Mouse (Mus musculus): ENCODE measurements around the gene Cby3. TPM values are rescaled to one million over a fixed set of nuclear protein-coding genes. Genes with fewer than 3 reads are reported as not detected.
A peak's percentile ranks its signal among the peaks of the same experiment; 100 is the strongest.

The Cby3 gene
- polyA plus RNA-seq, 1 experiment from 2014 or later: 0.78 TPM

GRCm38 (mm10) chr11:50367531-50367930 lies 13.3 kb downstream of the Cby3 start:
- Histone ChIP-seq H3K36me3 (no peaks in the 10 kb centered on the region), H3K9ac (no peak overlapping the region), H3K4me3 (replicated peaks) (no peak overlapping the region), H3K27me3 (no peaks in the 10 kb centered on the region), H3K9me3 (replicated peaks) (no peaks in the 10 kb centered on the region), H3K4me1 (peaks cover 10% of the 10 kb centered on the region), H3K27ac (no peak overlapping the region), H3K4me2 (no peak overlapping the region)
- ATAC-seq (replicated peaks; ENCODE audit: low FRiP score): no peak
- WGBS: 91% methylated on average over 9 of the region's 9 CpGs

GRCm38 (mm10) chr11:50369360-50369911 lies 15.2 kb downstream of the Cby3 start:
- ATAC-seq (replicated peaks; ENCODE audit: low FRiP score): no peak
- Histone ChIP-seq H3K27me3 (no peaks in the 10 kb centered on the region), H3K27ac (no peak overlapping the region), H3K9me3 (replicated peaks) (no peaks in the 10 kb centered on the region), H3K9ac (no peak overlapping the region), H3K36me3 (no peaks in the 10 kb centered on the region), H3K4me3 (replicated peaks) (no peak overlapping the region), H3K4me1 (peaks cover 10% of the 10 kb centered on the region), H3K4me2 (no peak overlapping the region)
- WGBS: 81% methylated on average over 5 of the region's 5 CpGs

- Histone ChIP-seq H3K27me3 (no peaks in the 10 kb centered on the region), H3K9me3 (replicated peaks) (no peaks in the 10 kb centered on the region), H3K4me2 (peak overlapping the region; percentile 75), H3K36me3 (no peaks in the 10 kb centered on the region), H3K4me1 (peaks cover 10% of the 10 kb centered on the region), H3K9ac (peak overlapping the region; percentile 59; the same call in 1 of the 2 replicates), H3K4me3 (replicated peaks) (peak overlapping the region; percentile 47), H3K27ac (peak overlapping the region; percentile 41; the same call in 1 of the 2 replicates)
- ATAC-seq (replicated peaks; ENCODE audit: low FRiP score): no peak
- WGBS: 54% methylated on average over 4 of the region's 4 CpGs
These were observed 16.7 kb downstream of the Cby3 start for GRCm38 (mm10) chr11:50370969-50371368.

GRCm38 (mm10) chr11:50371399-50371841 lies 17.2 kb downstream of the Cby3 start:
- no peak for ATAC-seq (replicated peaks; ENCODE audit: low FRiP score)

GRCm38 (mm10) chr11:50371911-50372310 lies 17.6 kb downstream of the Cby3 start:
- Histone ChIP-seq H3K36me3 (no peaks in the 10 kb centered on the region), H3K9ac (no peak overlapping the region), H3K4me3 (replicated peaks) (peak overlapping the region; percentile 47; the same call in 1 of the 2 replicates), H3K27me3 (no peaks in the 10 kb centered on the region), H3K27ac (peak overlapping the region; percentile 56; the same call in 1 of the 2 replicates), H3K9me3 (replicated peaks) (no peaks in the 10 kb centered on the region), H3K4me2 (peak overlapping the region; percentile 75), H3K4me1 (peaks cover 19% of the 10 kb centered on the region)
- WGBS: 98% methylated on average over 1 of the region's 1 CpGs
- no peak for ATAC-seq (replicated peaks; ENCODE audit: low FRiP score)

More at GRCm38 (mm10) chr11:50371399-50371841, 17.2 kb downstream of the Cby3 start:
- Histone ChIP-seq H3K9me3 (replicated peaks) (no peaks in the 10 kb centered on the region), H3K9ac (peak overlapping the region; percentile 59), H3K27me3 (no peaks in the 10 kb centered on the region), H3K4me3 (replicated peaks) (peak overlapping the region; percentile 47), H3K4me2 (peak overlapping the region; percentile 75), H3K4me1 (peaks cover 15% of the 10 kb centered on the region), H3K27ac (peak overlapping the region; percentile 56; the same call in 1 of the 2 replicates), H3K36me3 (no peaks in the 10 kb centered on the region)
- 1% methylated on average over 18 of the region's 18 CpGs for WGBS

- H3K4me3 ChIP-seq (replicated peaks): no peak overlapping the region
- ATAC-seq (replicated peaks; ENCODE audit: low FRiP score): no peak
- no peaks in the 10 kb centered on the region for H3K36me3 ChIP-seq
These were observed 18.8 kb downstream of the Cby3 start for GRCm38 (mm10) chr11:50373086-50373485.

GRCm38 (mm10) chr11:50373621-50374020 lies 19.4 kb downstream of the Cby3 start:
- H3K27ac ChIP-seq: no peak overlapping the region
- WGBS: 97% methylated on average over 1 of the region's 1 CpGs
- no peak for ATAC-seq (replicated peaks; ENCODE audit: low FRiP score)

More at GRCm38 (mm10) chr11:50373086-50373485, 18.8 kb downstream of the Cby3 start:
- no peak overlapping the region for H3K27ac ChIP-seq
- H3K27me3 ChIP-seq: no peaks in the 10 kb centered on the region
- H3K9me3 ChIP-seq (replicated peaks): no peaks in the 10 kb centered on the region
- no peak overlapping the region for H3K9ac ChIP-seq
- H3K4me1 ChIP-seq: peaks cover 19% of the 10 kb centered on the region
- H3K4me2 ChIP-seq: no peak overlapping the region

GRCm38 (mm10) chr11:50374286-50375015 lies 20.2 kb downstream of the Cby3 start:
- Histone ChIP-seq H3K27ac (no peak overlapping the region), H3K27me3 (no peaks in the 10 kb centered on the region), H3K4me2 (no peak overlapping the region), H3K9ac (no peak overlapping the region), H3K9me3 (replicated peaks) (no peaks in the 10 kb centered on the region), H3K36me3 (peaks cover 9% of the 10 kb centered on the region), H3K4me3 (replicated peaks) (no peak overlapping the region), H3K4me1 (peaks cover 24% of the 10 kb centered on the region)
- 91% methylated on average over 13 of the region's 13 CpGs for WGBS
- no peak for ATAC-seq (replicated peaks; ENCODE audit: low FRiP score)

More at GRCm38 (mm10) chr11:50373621-50374020, 19.4 kb downstream of the Cby3 start:
- Histone ChIP-seq H3K9ac (no peak overlapping the region), H3K4me3 (replicated peaks) (no peak overlapping the region), H3K9me3 (replicated peaks) (no peaks in the 10 kb centered on the region), H3K36me3 (0 out of 2 replicates have a peak, but pooled peaks cover under 1% of the 10 kb centered on the region), H3K4me1 (peaks cover 19% of the 10 kb centered on the region), H3K4me2 (no peak overlapping the region), H3K27me3 (no peaks in the 10 kb centered on the region)

- Histone ChIP-seq H3K27me3 (no peaks in the 10 kb centered on the region), H3K9ac (no peak overlapping the region), H3K4me3 (replicated peaks) (no peak overlapping the region), H3K27ac (no peak overlapping the region), H3K9me3 (replicated peaks) (no peaks in the 10 kb centered on the region), H3K4me1 (peaks cover 28% of the 10 kb centered on the region), H3K4me2 (no peak overlapping the region), H3K36me3 (peaks cover 14% of the 10 kb centered on the region)
- ATAC-seq (replicated peaks; ENCODE audit: low FRiP score): no peak
- 86% methylated on average over 5 of the region's 5 CpGs for WGBS
These were observed 21.2 kb downstream of the Cby3 start for GRCm38 (mm10) chr11:50375421-50375820.

GRCm38 (mm10) chr11:50376156-50376790 lies 22.0 kb downstream of the Cby3 start:
- no peak for ATAC-seq (replicated peaks; ENCODE audit: low FRiP score)
- WGBS: 25% methylated on average over 10 of the region's 10 CpGs
- Histone ChIP-seq H3K4me1 (peaks cover 23% of the 10 kb centered on the region), H3K4me3 (replicated peaks) (peak overlapping the region; percentile 99), H3K9ac (peak overlapping the region; percentile 89), H3K4me2 (peak overlapping the region; percentile 96), H3K27ac (peak overlapping the region; percentile 100), H3K36me3 (peaks cover 16% of the 10 kb centered on the region), H3K27me3 (no peaks in the 10 kb centered on the region), H3K9me3 (replicated peaks) (no peaks in the 10 kb centered on the region)

- WGBS: under 1% methylated on average over 76 of the region's 76 CpGs
- ATAC-seq (replicated peaks; ENCODE audit: low FRiP score): peak; percentile 94
- H3K4me2 ChIP-seq: peak within 1 kb of the TSS; percentile 96
These were observed 22.9 kb downstream of the Cby3 start, which contains the start of gene Hnrnph1 for GRCm38 (mm10) chr11:50376911-50377891. Gene Hnrnph1, plus strand, starts transcription at chr11:50376990.

More at GRCm38 (mm10) chr11:50376911-50377891, 22.9 kb downstream of the Cby3 start, which contains the start of gene Hnrnph1:
- H3K27ac ChIP-seq: peak within 1 kb of the TSS; percentile 100
- H3K4me3 ChIP-seq (replicated peaks): peak within 1 kb of the TSS; percentile 99
- peaks cover 21% of the 10 kb centered on the region for H3K36me3 ChIP-seq
- H3K9me3 ChIP-seq (replicated peaks): no peaks in the 10 kb centered on the region
- H3K27me3 ChIP-seq: no peaks in the 10 kb centered on the region
- H3K4me1 ChIP-seq: peaks cover 21% of the 10 kb centered on the region
- H3K9ac ChIP-seq: peak within 1 kb of the TSS; percentile 100
